Mouse (Mus musculus) bone marrow macrophage, adult 2 months (primary cell): ENCODE measurements around the gene Acsl3. TPM values are rescaled to one million over a fixed set of nuclear protein-coding genes. Genes with fewer than 3 reads are reported as not detected.

Source experiments
- H3K27ac ChIP-seq: 2 replicates; pipeline ENCODE4 v1.5.1; 2012; ENCODE audit warnings: low read depth, low read length; ENCODE audit not compliant: insufficient read depth
- H3K4me1 ChIP-seq: 2 replicates; pipeline ENCODE4 v1.6.1; 2012; ENCODE audit warnings: low read length; ENCODE audit not compliant: control insufficient read depth, insufficient read depth
- H3K4me3 ChIP-seq: 2 replicates; pipeline ENCODE4 v1.5.1; 2012; ENCODE audit warnings: mild to moderate bottlenecking, low read length, moderate library complexity; ENCODE audit not compliant: insufficient read depth
- CTCF ChIP-seq: IDR thresholded peaks from 2 replicates; pipeline ENCODE4 v1.5.1; 2012; ENCODE audit warnings: low read depth, mild to moderate bottlenecking, low read length, moderate library complexity
- POLR2A ChIP-seq: IDR thresholded peaks from 2 replicates; pipeline ENCODE4 v1.6.1; 2012; ENCODE audit warnings: mild to moderate bottlenecking, low read depth, low read length, borderline replicate concordance
- polyA plus RNA-seq: library from polyadenylated mRNA; stranded (reverse); fragments of >200 nt; gene quantifications from 2 replicates; pipeline ENCODE4 v1.2.4, GENCODE M21; 2012; ENCODE audit not compliant: missing spikeins, insufficient read depth, insufficient read length

The Acsl3 gene
- polyA plus RNA-seq, 1 experiment: 11.4 TPM

GRCm38 (mm10) chr1:78684128-78684527 lies 26.5 kb downstream of the Acsl3 start:
- Histone ChIP-seq H3K4me3 (no peak overlapping the region), H3K27ac (no peak overlapping the region), H3K4me1 (peaks cover 10% of the 10 kb centered on the region)
- TF ChIP-seq POLR2A: no peak
- TF ChIP-seq CTCF: no peak

DNA sequence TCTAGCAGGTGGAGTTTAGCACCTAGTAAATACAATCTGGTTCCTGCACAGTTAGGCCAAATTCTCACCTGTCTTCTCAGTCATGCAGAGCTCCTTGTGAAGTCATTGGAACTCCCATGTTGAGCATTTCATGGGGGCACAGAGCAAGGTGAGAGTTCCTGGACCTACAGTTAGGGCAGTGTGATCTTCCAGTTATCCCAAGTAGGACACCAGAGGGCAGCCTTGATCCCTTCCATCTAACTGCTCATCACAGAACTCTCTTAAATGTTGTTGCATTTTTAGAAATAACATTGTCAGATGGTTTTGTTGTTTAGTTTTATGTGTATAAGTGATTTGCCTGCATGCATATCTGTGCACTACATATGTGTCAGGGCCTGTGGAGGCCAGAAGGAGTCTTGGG lies 29.2 kb downstream of the Acsl3 start:
- Histone ChIP-seq H3K4me1 (peaks cover 9% of the 10 kb centered on the region), H3K27ac (no peak overlapping the region), H3K4me3 (no peak overlapping the region)
- TF ChIP-seq POLR2A (no peak), CTCF (no peak)

- Histone ChIP-seq H3K27ac (no peak overlapping the region), H3K4me3 (no peak overlapping the region), H3K4me1 (peaks cover 5% of the 10 kb centered on the region)
- TF ChIP-seq CTCF (no peak), POLR2A (no peak)
Observed at GRCm38 (mm10) chr1:78688149-78688548, 30.5 kb downstream of the Acsl3 start.

DNA sequence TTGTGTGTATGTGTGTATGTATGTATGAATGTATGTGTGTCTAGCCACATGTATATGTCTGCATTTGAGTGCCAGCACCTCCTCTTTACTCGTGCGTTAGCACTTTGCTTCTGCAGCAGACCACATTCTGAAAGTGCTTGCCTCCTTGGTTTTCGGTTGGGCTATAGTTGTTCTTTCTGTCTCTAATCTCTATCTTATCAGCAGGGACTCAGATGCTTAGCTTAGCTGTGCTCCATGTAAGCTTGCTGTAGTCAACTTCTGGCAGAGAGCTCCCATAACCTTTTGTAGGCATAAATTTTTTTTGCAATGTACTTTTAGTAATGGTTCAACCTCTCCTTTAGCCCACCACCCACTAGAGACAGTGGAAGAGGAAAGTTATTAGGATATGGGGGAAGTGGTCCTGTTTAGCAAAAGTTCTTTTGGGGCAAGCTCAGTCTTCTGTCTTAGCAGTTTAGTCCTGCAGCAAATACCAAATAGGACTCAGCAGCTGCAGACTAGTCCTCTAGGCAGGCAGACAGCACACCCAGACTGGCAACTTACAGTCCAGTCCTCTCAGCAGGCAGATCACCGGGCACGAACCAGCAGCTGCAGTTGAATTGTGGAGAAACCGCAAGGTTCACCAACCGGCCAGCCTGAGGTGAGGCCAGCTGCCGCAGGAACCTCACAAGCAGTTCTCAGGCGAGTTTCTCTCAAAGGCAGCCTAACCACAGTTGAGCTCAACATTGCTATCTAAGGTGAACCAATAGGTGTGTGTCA lies 37.1 kb downstream of the Acsl3 start:
- no peak for TF ChIP-seq POLR2A
- TF ChIP-seq CTCF: no peak
- H3K27ac ChIP-seq: no peak overlapping the region
- H3K4me3 ChIP-seq: no peak overlapping the region
- H3K4me1 ChIP-seq: peaks cover 13% of the 10 kb centered on the region

GRCm38 (mm10) chr1:78696305-78696704 lies 38.7 kb downstream of the Acsl3 start:
- TF ChIP-seq CTCF (no peak), POLR2A (no peak)
- H3K27ac ChIP-seq: peak overlapping the region; percentile 34
- H3K4me1 ChIP-seq: peaks cover 11% of the 10 kb centered on the region
- no peak overlapping the region for H3K4me3 ChIP-seq

DNA sequence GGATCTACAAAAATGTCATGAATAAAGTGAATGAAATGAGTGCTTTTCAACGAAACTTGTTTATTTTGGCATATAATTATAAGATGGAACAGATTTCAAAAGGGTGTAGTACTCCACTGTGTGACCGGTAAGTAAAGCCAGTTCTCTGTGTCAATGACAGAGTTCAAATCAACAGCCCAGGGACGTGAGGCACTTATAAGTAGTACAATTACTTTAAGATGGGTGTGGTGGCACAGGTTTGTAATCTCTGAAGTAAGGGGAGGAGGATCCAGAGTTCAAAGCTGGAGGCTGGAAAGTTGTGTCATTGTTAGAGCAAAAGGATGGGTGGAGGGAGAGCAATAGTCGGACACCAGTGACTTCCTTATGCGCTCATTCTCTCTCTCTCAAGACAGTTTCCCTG lies 39.3 kb downstream of the Acsl3 start:
- TF ChIP-seq CTCF (no peak), POLR2A (no peak)
- H3K4me3 ChIP-seq: no peak overlapping the region
- H3K4me1 ChIP-seq: peaks cover 15% of the 10 kb centered on the region
- no peak overlapping the region for H3K27ac ChIP-seq

GRCm38 (mm10) chr1:78698138-78698537 lies 40.5 kb downstream of the Acsl3 start:
- no peak overlapping the region for H3K27ac ChIP-seq
- TF ChIP-seq POLR2A: no peak
- no peak for TF ChIP-seq CTCF
- no peak overlapping the region for H3K4me3 ChIP-seq
- peaks cover 24% of the 10 kb centered on the region for H3K4me1 ChIP-seq

DNA sequence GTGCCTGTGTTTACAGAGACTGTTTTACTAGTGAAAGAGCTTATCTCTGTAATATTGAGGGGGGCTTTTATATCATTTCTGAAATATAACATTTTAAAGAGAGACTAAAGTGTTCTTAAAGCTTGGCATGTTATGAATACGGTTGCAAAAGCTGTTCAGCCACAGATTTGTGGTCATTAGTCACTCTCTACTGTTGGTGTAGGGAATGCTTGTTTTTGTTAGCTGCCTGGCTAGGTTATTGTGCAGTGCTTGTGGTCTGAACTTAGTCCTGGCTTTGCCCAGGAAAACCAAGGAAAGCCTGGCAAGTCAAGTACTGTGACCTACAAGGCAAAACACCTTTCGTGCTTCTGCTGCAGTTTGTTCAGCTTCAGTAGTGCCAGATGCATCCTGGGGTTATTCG lies 44.1 kb downstream of the Acsl3 start:
- Histone ChIP-seq H3K27ac (peak overlapping the region; percentile 89), H3K4me3 (no peak overlapping the region), H3K4me1 (peaks cover 38% of the 10 kb centered on the region)
- TF ChIP-seq POLR2A (no peak), CTCF (no peak)

DNA sequence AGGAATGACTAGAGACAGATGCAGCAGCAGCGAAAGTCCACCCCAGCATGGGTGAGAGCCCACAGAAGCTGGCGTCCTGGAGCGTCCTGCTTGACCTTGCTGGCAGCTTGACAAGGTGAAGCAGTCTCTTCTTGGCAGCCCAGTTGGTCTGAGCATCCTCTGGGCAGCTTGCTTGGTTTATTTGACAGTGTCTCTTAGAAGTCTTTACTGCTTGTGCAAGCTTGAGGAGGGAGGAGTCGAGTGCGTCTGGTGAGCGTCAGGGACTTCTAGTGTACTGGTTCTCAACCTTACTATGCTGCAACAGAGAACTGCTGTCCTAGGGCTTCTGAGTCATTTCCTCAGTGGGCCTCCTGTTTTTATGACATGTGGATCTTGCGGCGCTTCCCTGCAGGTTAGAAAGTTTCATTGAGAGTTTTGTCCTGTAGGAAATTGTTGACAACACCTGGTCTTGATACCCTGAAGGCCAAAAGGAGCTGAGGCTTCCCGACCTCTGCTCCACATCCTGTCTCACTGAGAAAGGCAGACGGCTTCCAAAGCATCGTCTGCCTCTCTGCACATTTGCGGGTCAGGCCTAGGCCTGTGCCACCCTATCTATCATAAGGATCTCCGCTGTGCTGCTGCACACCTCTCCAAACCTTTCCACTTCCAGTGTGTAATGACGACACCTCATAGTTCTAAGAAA lies 44.8 kb downstream of the Acsl3 start:
- peak overlapping the region; percentile 24 for H3K4me3 ChIP-seq
- TF ChIP-seq POLR2A (no peak), CTCF (no peak)
- H3K27ac ChIP-seq: peak overlapping the region; percentile 89
- peaks cover 38% of the 10 kb centered on the region for H3K4me1 ChIP-seq

GRCm38 (mm10) chr1:78702964-78703285 lies 45.3 kb downstream of the Acsl3 start:
- peaks cover 38% of the 10 kb centered on the region for H3K4me1 ChIP-seq
- H3K27ac ChIP-seq: peak overlapping the region; percentile 89
- TF ChIP-seq CTCF (no peak), POLR2A (no peak)
- peak overlapping the region; percentile 24 for H3K4me3 ChIP-seq
